Mouse (Mus musculus): Measurements from ENCODE around the gene Stpg2. TPM values are rescaled to one million over a fixed set of nuclear protein-coding genes. Genes with fewer than 3 reads are reported as not detected.
A peak's percentile ranks its signal among the peaks of the same experiment; 100 is the strongest.
"Not testable (repeated sequence)": the region's sequence is repeated elsewhere in the genome, so short reads cannot be mapped to it uniquely, and the experiment has no call there.

The Stpg2 gene
- polyA plus RNA-seq, 1 experiment from 2014 or later: not detected

DNA sequence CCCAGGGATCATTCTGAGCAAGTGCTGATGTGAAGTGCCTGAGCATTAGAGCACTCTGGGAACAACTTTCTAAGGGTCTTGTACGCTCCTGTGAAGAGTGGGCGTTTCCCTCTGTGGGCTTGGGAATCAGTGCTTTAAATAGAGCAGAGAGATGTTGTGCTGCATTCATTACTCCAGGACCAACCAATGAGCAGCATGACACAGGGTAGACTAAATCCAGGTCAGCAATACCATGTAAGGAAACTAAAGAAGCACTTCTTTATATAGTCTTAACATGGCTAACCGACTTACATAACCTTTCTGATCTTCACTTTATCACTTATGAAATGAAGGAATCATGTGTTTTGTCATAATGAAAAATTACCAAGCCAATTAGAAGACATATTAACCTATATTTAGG, 290.4 kb downstream of the Stpg2 start:
- no peaks in the 10 kb centered on the region for H3K27me3 ChIP-seq

DNA sequence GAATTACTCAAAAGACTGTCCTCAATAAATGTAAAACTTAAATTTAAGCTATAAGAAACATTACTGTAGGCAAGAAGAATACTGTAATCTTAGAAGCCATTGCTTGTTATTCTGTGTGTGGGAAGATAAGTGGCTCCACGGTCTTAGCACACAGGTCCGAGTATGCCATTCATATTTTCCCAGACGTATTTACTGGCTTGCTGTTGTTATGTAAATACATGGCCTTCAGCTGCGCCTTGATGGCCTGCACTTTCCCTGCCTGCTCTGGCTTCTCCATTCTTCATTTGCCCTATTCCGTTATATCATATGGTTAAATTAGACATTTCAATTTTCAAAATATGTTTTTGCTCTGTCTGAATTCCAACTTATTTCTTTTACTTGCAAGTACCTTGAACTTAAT, 296.7 kb downstream of the Stpg2 start:
- Histone ChIP-seq H3K4me2 (no peak overlapping the region), H3K27me3 (no peaks in the 10 kb centered on the region), H3K9ac (no peak overlapping the region), H3K27ac (replicated peaks) (no peak overlapping the region), H3K4me1 (replicated peaks) (no peaks in the 10 kb centered on the region), H3K4me3 (no peak overlapping the region), H3K36me3 (no peaks in the 10 kb centered on the region), H3K9me3 (no peaks in the 10 kb centered on the region)
- no peak for ATAC-seq (ENCODE audit: low read depth)
- 38% methylated on average over 5 of the region's 5 CpGs for WGBS

More for the DNA sequence above, 290.4 kb downstream of the Stpg2 start:
- H3K9ac ChIP-seq: no peak overlapping the region
- no peaks in the 10 kb centered on the region for H3K36me3 ChIP-seq
- H3K9me3 ChIP-seq: no peaks in the 10 kb centered on the region
- H3K4me2 ChIP-seq: no peak overlapping the region
- WGBS: 83% methylated on average over 3 of the region's 3 CpGs
- ATAC-seq (ENCODE audit: low read depth): no peak
- H3K4me1 ChIP-seq (replicated peaks): no peaks in the 10 kb centered on the region
- H3K27ac ChIP-seq (replicated peaks): no peak overlapping the region
- H3K4me3 ChIP-seq: no peak overlapping the region

DNA sequence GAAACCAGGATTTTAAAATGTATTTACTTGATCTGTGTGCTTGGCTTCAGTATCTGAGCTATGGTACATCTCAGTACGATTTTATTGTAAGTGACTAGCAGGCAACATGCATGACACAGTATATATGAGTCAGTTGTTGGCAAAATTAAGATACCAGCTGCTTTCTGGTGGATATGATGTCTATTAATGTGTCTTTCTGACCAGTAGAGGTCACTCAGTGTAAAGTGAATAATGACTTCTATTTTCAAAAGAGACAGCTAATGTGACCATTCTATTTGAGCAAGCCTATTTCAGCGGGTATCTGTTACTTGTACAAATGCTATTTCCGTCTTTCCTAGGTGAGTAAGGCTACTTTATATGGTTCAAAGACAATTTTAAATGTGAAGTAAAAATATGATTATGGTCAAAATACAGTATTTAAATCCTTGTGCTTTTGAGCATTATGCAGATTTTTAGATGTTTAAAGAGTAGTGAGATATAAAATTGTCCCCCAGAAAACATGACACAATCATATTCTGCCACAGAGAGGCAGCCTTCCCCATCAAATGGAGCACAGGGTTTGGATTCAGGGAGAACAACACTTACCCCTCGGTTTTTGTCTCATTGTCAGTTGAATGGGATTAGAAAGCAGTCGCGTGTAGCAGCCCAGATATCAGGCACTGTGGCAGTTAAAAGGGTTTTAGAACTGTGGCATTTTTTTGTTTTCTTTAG, 303.9 kb downstream of the Stpg2 start:
- 27% methylated on average over 6 of the region's 6 CpGs for WGBS

DNA sequence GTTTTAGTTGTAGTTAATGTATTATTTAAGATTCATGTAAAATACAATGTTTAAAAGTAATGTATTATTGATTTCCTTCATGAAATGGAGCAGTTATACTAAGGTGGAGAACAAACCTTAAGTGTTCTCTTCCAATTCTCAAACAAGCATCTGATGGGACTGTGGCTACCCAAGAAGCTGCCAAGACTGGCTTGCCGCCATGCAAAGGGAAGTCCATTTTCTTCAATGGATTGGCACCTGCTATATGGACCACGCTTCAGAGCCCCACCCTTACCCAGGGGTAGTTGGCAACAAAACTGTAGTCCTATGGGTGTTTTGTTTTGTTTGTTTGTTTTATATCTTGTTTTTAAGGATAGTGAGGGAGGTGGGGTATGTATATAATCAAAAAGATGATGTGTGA, 373.0 kb downstream of the Stpg2 start:
- Histone ChIP-seq H3K4me3 (no peak overlapping the region), H3K9me3 (no peaks in the 10 kb centered on the region), H3K27me3 (no peaks in the 10 kb centered on the region), H3K27ac (replicated peaks) (no peak overlapping the region), H3K4me2 (no peak overlapping the region), H3K4me1 (replicated peaks) (no peaks in the 10 kb centered on the region), H3K36me3 (no peaks in the 10 kb centered on the region), H3K9ac (no peak overlapping the region)
- ATAC-seq (ENCODE audit: low read depth): no peak
- WGBS: 90% methylated on average over 2 of the region's 2 CpGs

More for the DNA sequence above, 303.9 kb downstream of the Stpg2 start:
- no peaks in the 10 kb centered on the region for H3K36me3 ChIP-seq
- H3K4me2 ChIP-seq: no peak overlapping the region
- H3K9me3 ChIP-seq: no peaks in the 10 kb centered on the region
- ATAC-seq (ENCODE audit: low read depth): peak; percentile 74
- peaks cover 11% of the 10 kb centered on the region for H3K4me1 ChIP-seq (replicated peaks)
- no peak overlapping the region for H3K27ac ChIP-seq (replicated peaks)
- no peak overlapping the region for H3K9ac ChIP-seq
- no peaks in the 10 kb centered on the region for H3K27me3 ChIP-seq
- no peak overlapping the region for H3K4me3 ChIP-seq

GRCm38 (mm10) chr3:139581298-139581697, 375.8 kb downstream of the Stpg2 start:
- H3K36me3 ChIP-seq: no peaks in the 10 kb centered on the region
- H3K27me3 ChIP-seq: no peaks in the 10 kb centered on the region
- no peaks in the 10 kb centered on the region for H3K4me1 ChIP-seq (replicated peaks)
- no peak for ATAC-seq (ENCODE audit: low read depth)
- no peak overlapping the region for H3K9ac ChIP-seq
- no peak overlapping the region for H3K4me2 ChIP-seq
- H3K9me3 ChIP-seq: no peaks in the 10 kb centered on the region
- H3K27ac ChIP-seq (replicated peaks): no peak overlapping the region
- no peak overlapping the region for H3K4me3 ChIP-seq

- H3K36me3 ChIP-seq: no peaks in the 10 kb centered on the region
- WGBS: 74% methylated on average over 3 of the region's 3 CpGs
- H3K4me1 ChIP-seq (replicated peaks): no peaks in the 10 kb centered on the region
Measured at GRCm38 (mm10) chr3:139599508-139599907, 394.0 kb downstream of the Stpg2 start.

DNA sequence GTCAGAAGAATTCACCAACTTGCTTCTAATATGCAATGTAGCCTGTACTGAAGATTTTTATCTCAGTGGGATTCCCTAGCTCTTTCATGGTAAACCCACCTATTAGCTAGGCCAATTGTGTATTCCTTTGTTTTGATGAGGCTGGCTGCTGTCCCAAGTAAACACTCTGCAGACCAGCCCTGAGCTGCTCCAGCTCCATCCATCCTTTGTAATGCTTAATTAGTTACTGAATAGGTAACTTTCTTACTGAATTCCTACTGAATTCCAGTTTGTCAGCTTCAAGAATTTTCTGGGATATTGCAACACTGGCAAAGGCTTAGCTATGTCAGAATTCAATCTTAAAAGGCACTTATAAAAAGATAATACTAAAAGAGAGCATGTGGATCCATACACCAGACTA, 402.8 kb downstream of the Stpg2 start:
- H3K4me3 ChIP-seq; ATAC-seq (ENCODE audit: low read depth); H3K9ac ChIP-seq: not testable (repeated sequence)

More at GRCm38 (mm10) chr3:139599508-139599907, 394.0 kb downstream of the Stpg2 start:
- Histone ChIP-seq H3K27me3 (no peaks in the 10 kb centered on the region), H3K4me3 (no peak overlapping the region), H3K9ac (no peak overlapping the region), H3K4me2 (no peak overlapping the region), H3K27ac (replicated peaks) (no peak overlapping the region), H3K9me3 (no peaks in the 10 kb centered on the region)
- ATAC-seq (ENCODE audit: low read depth): no peak

GRCm38 (mm10) chr3:139614641-139615040, 409.1 kb downstream of the Stpg2 start:
- WGBS: 67% methylated on average over 3 of the region's 3 CpGs
- Histone ChIP-seq H3K4me1 (replicated peaks) (no peaks in the 10 kb centered on the region), H3K27me3 (no peaks in the 10 kb centered on the region), H3K27ac (replicated peaks) (no peak overlapping the region), H3K36me3 (no peaks in the 10 kb centered on the region), H3K4me2 (no peak overlapping the region), H3K9me3 (no peaks in the 10 kb centered on the region), H3K4me3 (no peak overlapping the region), H3K9ac (no peak overlapping the region)
- ATAC-seq (ENCODE audit: low read depth): no peak

More for the DNA sequence above, 402.8 kb downstream of the Stpg2 start:
- H3K27ac ChIP-seq (replicated peaks); H3K9me3 ChIP-seq; H3K27me3 ChIP-seq; H3K4me2 ChIP-seq; H3K4me1 ChIP-seq (replicated peaks); H3K36me3 ChIP-seq: not testable (repeated sequence)

GRCm38 (mm10) chr3:139615791-139616190, 410.3 kb downstream of the Stpg2 start:
- Histone ChIP-seq H3K36me3 (no peaks in the 10 kb centered on the region), H3K27me3 (no peaks in the 10 kb centered on the region), H3K4me1 (replicated peaks) (no peaks in the 10 kb centered on the region), H3K9me3 (no peaks in the 10 kb centered on the region), H3K9ac (no peak overlapping the region), H3K4me2 (no peak overlapping the region), H3K4me3 (no peak overlapping the region), H3K27ac (replicated peaks) (no peak overlapping the region)
- ATAC-seq (ENCODE audit: low read depth): no peak
- WGBS: 77% methylated on average over 7 of the region's 7 CpGs

DNA sequence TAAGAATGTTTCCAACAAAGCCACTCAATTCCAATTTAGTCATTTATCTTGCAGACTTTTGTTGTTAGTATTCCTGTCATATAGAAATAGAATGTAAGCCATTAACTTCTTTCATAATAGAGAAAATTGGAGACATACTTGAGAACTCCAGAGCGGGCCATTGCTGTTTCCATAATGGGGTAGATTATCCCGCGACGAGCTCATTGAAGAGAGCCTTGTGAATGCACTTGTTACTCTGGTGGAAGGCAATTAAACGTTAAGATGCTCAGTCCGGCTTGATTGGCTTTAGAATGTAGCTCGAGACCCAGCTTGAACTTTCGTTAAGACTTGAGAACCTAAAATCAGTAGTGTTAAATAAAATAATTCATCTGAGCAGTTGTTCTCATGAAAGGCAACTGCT, 432.4 kb downstream of the Stpg2 start:
- Histone ChIP-seq H3K4me3 (no peak overlapping the region), H3K4me2 (no peak overlapping the region), H3K27me3 (no peaks in the 10 kb centered on the region), H3K9me3 (no peaks in the 10 kb centered on the region), H3K27ac (replicated peaks) (no peak overlapping the region), H3K9ac (no peak overlapping the region), H3K36me3 (no peaks in the 10 kb centered on the region), H3K4me1 (replicated peaks) (no peaks in the 10 kb centered on the region)
- no peak for ATAC-seq (ENCODE audit: low read depth)
- WGBS: 57% methylated on average over 8 of the region's 8 CpGs

GRCm38 (mm10) chr3:139651505-139651904, 446.0 kb downstream of the Stpg2 start:
- H3K9ac ChIP-seq: no peak overlapping the region
- peak; percentile 71 for ATAC-seq (ENCODE audit: low read depth)
- no peaks in the 10 kb centered on the region for H3K36me3 ChIP-seq
- no peaks in the 10 kb centered on the region; the same call in 1 of the 2 replicates for H3K4me1 ChIP-seq (replicated peaks)
- 41% methylated on average over 4 of the region's 4 CpGs for WGBS
- H3K4me2 ChIP-seq: no peak overlapping the region
- H3K27ac ChIP-seq (replicated peaks): no peak overlapping the region
- no peak overlapping the region for H3K4me3 ChIP-seq
- no peaks in the 10 kb centered on the region for H3K27me3 ChIP-seq
- no peaks in the 10 kb centered on the region for H3K9me3 ChIP-seq

- ATAC-seq (ENCODE audit: low read depth): no peak
Measured at GRCm38 (mm10) chr3:139659416-139659815, 453.9 kb downstream of the Stpg2 start.

GRCm38 (mm10) chr3:139662241-139662640, 456.7 kb downstream of the Stpg2 start:
- H3K36me3 ChIP-seq: no peaks in the 10 kb centered on the region
- no peaks in the 10 kb centered on the region for H3K27me3 ChIP-seq
- no peak overlapping the region for H3K9ac ChIP-seq
- no peak overlapping the region for H3K4me3 ChIP-seq
- H3K9me3 ChIP-seq: no peaks in the 10 kb centered on the region
- no peaks in the 10 kb centered on the region for H3K4me1 ChIP-seq (replicated peaks)
- ATAC-seq (ENCODE audit: low read depth): no peak
- H3K27ac ChIP-seq (replicated peaks): no peak overlapping the region
- no peak overlapping the region for H3K4me2 ChIP-seq

More at GRCm38 (mm10) chr3:139659416-139659815, 453.9 kb downstream of the Stpg2 start:
- 37% methylated on average over 4 of the region's 4 CpGs for WGBS
- H3K9ac ChIP-seq: no peak overlapping the region
- H3K9me3 ChIP-seq: no peaks in the 10 kb centered on the region
- H3K27ac ChIP-seq (replicated peaks): no peak overlapping the region
- H3K27me3 ChIP-seq: no peaks in the 10 kb centered on the region
- H3K4me2 ChIP-seq: no peak overlapping the region
- no peak overlapping the region for H3K4me3 ChIP-seq
- H3K4me1 ChIP-seq (replicated peaks): no peaks in the 10 kb centered on the region
- no peaks in the 10 kb centered on the region for H3K36me3 ChIP-seq
